Mouse (Mus musculus): ENCODE data around the gene Vwc2l. TPM values are rescaled to one million over a fixed set of nuclear protein-coding genes. Genes with fewer than 3 reads are reported as not detected.

The Vwc2l gene
- not detected for total RNA-seq (2018; cell fraction: chromatin; rRNA removed)
- not detected for total RNA-seq (2018; cell fraction: cytosol; rRNA removed)
- not detected for total RNA-seq (2018; cell fraction: nucleus; rRNA removed)
- not detected in 3 replicates for polyA plus RNA-seq (2018)

- 14% methylated on average over 13 of the region's 13 CpGs for WGBS (ENCODE audit: missing documents)
- H3K79me2 ChIP-seq (ENCODE audit: inconsistent target) = no peaks in the 10 kb centered on the region
- no peak within 1 kb of the TSS for H3K27ac ChIP-seq
- H3K4me3 ChIP-seq (ENCODE audit: inconsistent target) = no peak within 1 kb of the TSS
- H3K36me3 ChIP-seq (ENCODE audit: inconsistent target) = no peaks in the 10 kb centered on the region
Observed at GRCm38 (mm10) chr1:70725655-70726066, at the start of gene Vwc2l. TSS of gene Vwc2l (plus strand) at chr1:70725715.

DNA sequence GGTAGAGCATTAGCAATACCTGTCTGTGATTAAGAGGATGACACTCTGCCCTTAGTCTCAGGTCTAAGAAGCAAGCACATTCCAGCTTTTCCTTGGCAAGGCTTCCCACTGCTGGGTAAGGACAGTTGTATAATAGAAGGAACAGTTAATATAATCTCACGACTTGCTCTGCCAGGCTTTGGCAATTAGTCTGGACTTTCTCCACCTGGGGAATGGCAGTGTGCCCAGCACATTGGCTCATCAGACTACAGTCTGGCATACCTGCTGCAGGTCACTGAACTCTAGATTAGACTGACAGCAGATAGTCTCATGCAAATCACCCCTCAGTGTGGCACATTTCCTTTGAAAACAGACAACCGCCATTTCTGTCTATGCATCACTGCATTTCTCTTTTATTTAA is 33.0 kb upstream of the Vwc2l start:
- Histone ChIP-seq H3K79me2 (ENCODE audit: inconsistent target) (no peaks in the 10 kb centered on the region), H3K4me3 (ENCODE audit: inconsistent target) (no peak overlapping the region), H3K36me3 (ENCODE audit: inconsistent target) (no peaks in the 10 kb centered on the region), H3K27ac (no peak overlapping the region)
- 89% methylated on average over 2 of the region's 2 CpGs for WGBS (ENCODE audit: missing documents)

DNA sequence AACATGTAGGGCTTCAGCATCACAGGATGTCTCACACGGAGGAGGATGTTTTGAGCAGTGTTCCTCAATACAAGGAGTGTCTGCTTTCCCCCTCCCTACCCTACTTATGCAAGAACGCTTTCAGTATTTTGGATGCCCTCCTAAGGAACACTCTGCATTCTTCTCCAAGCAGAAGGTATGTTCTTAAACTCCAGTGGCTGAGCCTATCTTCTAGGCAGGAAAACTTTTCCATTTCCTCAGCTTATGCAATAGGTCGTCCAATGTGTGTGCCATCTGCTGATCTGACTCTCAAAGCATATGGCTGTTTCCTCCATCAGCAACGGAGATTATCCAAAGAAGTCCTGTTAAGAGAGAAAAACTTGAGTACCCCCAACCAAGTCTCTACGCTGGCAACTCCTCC is 25.2 kb upstream of the Vwc2l start:
- Histone ChIP-seq H3K36me3 (ENCODE audit: inconsistent target) (no peaks in the 10 kb centered on the region), H3K27ac (no peak overlapping the region), H3K4me3 (ENCODE audit: inconsistent target) (no peak overlapping the region), H3K79me2 (ENCODE audit: inconsistent target) (no peaks in the 10 kb centered on the region)
- WGBS (ENCODE audit: missing documents) = 82% methylated on average over 5 of the region's 5 CpGs

- Histone ChIP-seq H3K79me2 (ENCODE audit: inconsistent target) (no peaks in the 10 kb centered on the region), H3K36me3 (ENCODE audit: inconsistent target) (no peaks in the 10 kb centered on the region)
- WGBS (ENCODE audit: missing documents) = 80% methylated on average over 3 of the region's 3 CpGs
Observed at GRCm38 (mm10) chr1:70703934-70704333, 21.6 kb upstream of the Vwc2l start.

GRCm38 (mm10) chr1:70705821-70706220 is 19.7 kb upstream of the Vwc2l start:
- Histone ChIP-seq H3K4me3 (ENCODE audit: inconsistent target) (no peak overlapping the region), H3K27ac (no peak overlapping the region), H3K79me2 (ENCODE audit: inconsistent target) (no peaks in the 10 kb centered on the region), H3K36me3 (ENCODE audit: inconsistent target) (no peaks in the 10 kb centered on the region)
- WGBS (ENCODE audit: missing documents) = 66% methylated on average over 3 of the region's 3 CpGs

More at GRCm38 (mm10) chr1:70703934-70704333, 21.6 kb upstream of the Vwc2l start:
- no peak overlapping the region for H3K4me3 ChIP-seq (ENCODE audit: inconsistent target)
- no peak overlapping the region for H3K27ac ChIP-seq

- Histone ChIP-seq H3K36me3 (ENCODE audit: inconsistent target) (no peaks in the 10 kb centered on the region), H3K4me3 (ENCODE audit: inconsistent target) (no peak overlapping the region), H3K79me2 (ENCODE audit: inconsistent target) (no peaks in the 10 kb centered on the region), H3K27ac (no peak overlapping the region)
- WGBS (ENCODE audit: missing documents) = 71% methylated on average over 5 of the region's 5 CpGs
Observed at GRCm38 (mm10) chr1:70725045-70725444, 470 bp upstream of the Vwc2l start.

- Histone ChIP-seq H3K27ac (no peak overlapping the region), H3K79me2 (ENCODE audit: inconsistent target) (no peaks in the 10 kb centered on the region), H3K4me3 (ENCODE audit: inconsistent target) (no peak overlapping the region), H3K36me3 (ENCODE audit: inconsistent target) (no peaks in the 10 kb centered on the region)
Observed at GRCm38 (mm10) chr1:70787146-70787545, 61.6 kb downstream of the Vwc2l start.

DNA sequence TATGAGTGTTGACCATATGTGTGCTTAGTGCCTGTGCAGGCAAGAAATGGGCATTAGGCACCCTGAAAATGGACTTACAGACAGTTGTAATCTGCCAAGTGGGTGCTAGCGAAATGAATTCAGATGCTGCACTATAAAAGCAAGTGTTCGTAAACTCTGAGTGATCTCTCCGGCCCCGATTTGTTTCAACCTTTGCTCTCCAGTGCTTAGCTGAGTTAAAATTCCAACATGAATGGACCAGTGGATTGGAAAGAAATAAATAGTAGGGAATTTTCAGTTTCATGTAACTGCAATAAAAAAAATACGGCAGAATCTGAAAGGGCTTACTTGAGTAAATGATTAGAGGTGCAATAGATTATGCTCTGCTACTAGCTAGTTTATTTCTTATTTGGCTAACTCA is 66.1 kb downstream of the Vwc2l start:
- Histone ChIP-seq H3K27ac (no peak overlapping the region), H3K4me3 (ENCODE audit: inconsistent target) (no peak overlapping the region), H3K36me3 (ENCODE audit: inconsistent target) (no peaks in the 10 kb centered on the region), H3K79me2 (ENCODE audit: inconsistent target) (no peaks in the 10 kb centered on the region)
- WGBS (ENCODE audit: missing documents) = 92% methylated on average over 5 of the region's 5 CpGs

GRCm38 (mm10) chr1:70795094-70795493 is 69.6 kb downstream of the Vwc2l start:
- no peak overlapping the region for H3K27ac ChIP-seq
- no peaks in the 10 kb centered on the region for H3K79me2 ChIP-seq (ENCODE audit: inconsistent target)
- WGBS (ENCODE audit: missing documents) = 74% methylated on average over 4 of the region's 4 CpGs
- no peak overlapping the region for H3K4me3 ChIP-seq (ENCODE audit: inconsistent target)
- H3K36me3 ChIP-seq (ENCODE audit: inconsistent target) = no peaks in the 10 kb centered on the region

GRCm38 (mm10) chr1:70803401-70803800 is 77.9 kb downstream of the Vwc2l start:
- Histone ChIP-seq H3K79me2 (ENCODE audit: inconsistent target) (no peaks in the 10 kb centered on the region), H3K4me3 (ENCODE audit: inconsistent target) (no peak overlapping the region), H3K27ac (no peak overlapping the region), H3K36me3 (ENCODE audit: inconsistent target) (no peaks in the 10 kb centered on the region)
- 82% methylated on average over 3 of the region's 3 CpGs for WGBS (ENCODE audit: missing documents)

- Histone ChIP-seq H3K36me3 (ENCODE audit: inconsistent target) (no peaks in the 10 kb centered on the region), H3K79me2 (ENCODE audit: inconsistent target) (no peaks in the 10 kb centered on the region), H3K27ac (no peak overlapping the region), H3K4me3 (ENCODE audit: inconsistent target) (no peak overlapping the region)
- 54% methylated on average over 2 of the region's 2 CpGs for WGBS (ENCODE audit: missing documents)
Observed at GRCm38 (mm10) chr1:70823111-70823510, 97.6 kb downstream of the Vwc2l start.

GRCm38 (mm10) chr1:70833262-70833661 is 107.7 kb downstream of the Vwc2l start:
- H3K79me2 ChIP-seq (ENCODE audit: inconsistent target) = no peaks in the 10 kb centered on the region
- WGBS (ENCODE audit: missing documents) = 100% methylated on average over 3 of the region's 3 CpGs
- no peaks in the 10 kb centered on the region; the same call in 1 of the 2 replicates for H3K36me3 ChIP-seq (ENCODE audit: inconsistent target)
- H3K4me3 ChIP-seq (ENCODE audit: inconsistent target) = no peak overlapping the region
- no peak overlapping the region for H3K27ac ChIP-seq

DNA sequence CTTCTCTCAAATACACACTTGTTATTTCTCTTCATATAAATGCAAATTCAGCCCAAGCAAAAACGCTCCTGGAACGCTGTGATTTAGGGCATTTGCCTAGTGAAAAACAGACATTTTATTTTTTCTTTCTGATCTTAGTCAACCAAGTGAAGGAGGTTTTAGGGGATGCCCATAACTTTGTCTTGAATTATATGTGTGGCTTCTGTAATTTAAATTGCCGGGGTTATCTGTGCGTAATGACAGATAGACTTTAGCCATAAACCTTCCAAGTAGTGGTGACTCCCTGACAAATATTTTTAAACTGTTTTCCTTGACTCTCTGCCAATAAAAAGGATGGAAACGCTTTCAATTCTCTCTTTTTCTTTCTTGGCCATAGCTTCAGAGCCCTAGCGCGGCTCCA is 116.7 kb downstream of the Vwc2l start:
- Histone ChIP-seq H3K36me3 (ENCODE audit: inconsistent target) (no peaks in the 10 kb centered on the region), H3K27ac (no peak overlapping the region), H3K4me3 (ENCODE audit: inconsistent target) (no peak overlapping the region), H3K79me2 (ENCODE audit: inconsistent target) (no peaks in the 10 kb centered on the region)
- WGBS (ENCODE audit: missing documents) = 90% methylated on average over 7 of the region's 7 CpGs

DNA sequence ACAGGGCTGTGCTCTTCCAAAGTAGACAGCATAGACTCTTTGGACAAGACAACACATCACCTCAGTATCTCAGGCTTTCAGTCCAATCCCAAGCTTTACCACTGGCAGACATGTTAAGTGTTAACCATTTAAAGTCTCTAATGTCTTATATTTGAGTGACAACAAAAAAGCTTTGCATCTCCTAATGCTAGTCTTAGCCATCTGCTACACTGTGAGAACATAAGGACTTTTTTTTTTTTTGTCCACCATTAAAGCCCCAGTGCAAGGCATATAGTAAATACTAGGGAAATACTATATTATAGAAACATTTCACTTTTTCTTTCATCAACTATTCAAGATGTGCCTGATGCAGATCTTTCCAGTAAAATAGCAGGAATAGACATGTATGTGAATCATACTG is 119.8 kb downstream of the Vwc2l start:
- H3K36me3 ChIP-seq (ENCODE audit: inconsistent target) = no peaks in the 10 kb centered on the region
- no peaks in the 10 kb centered on the region for H3K79me2 ChIP-seq (ENCODE audit: inconsistent target)
- no peak overlapping the region for H3K27ac ChIP-seq

GRCm38 (mm10) chr1:70851633-70852390 is 126.3 kb downstream of the Vwc2l start:
- WGBS (ENCODE audit: missing documents) = 82% methylated on average over 12 of the region's 12 CpGs
- Histone ChIP-seq H3K4me3 (ENCODE audit: inconsistent target) (no peak overlapping the region), H3K36me3 (ENCODE audit: inconsistent target) (no peaks in the 10 kb centered on the region), H3K27ac (no peak overlapping the region), H3K79me2 (ENCODE audit: inconsistent target) (no peaks in the 10 kb centered on the region)

More for the DNA sequence above, 119.8 kb downstream of the Vwc2l start:
- no peak overlapping the region for H3K4me3 ChIP-seq (ENCODE audit: inconsistent target)

DNA sequence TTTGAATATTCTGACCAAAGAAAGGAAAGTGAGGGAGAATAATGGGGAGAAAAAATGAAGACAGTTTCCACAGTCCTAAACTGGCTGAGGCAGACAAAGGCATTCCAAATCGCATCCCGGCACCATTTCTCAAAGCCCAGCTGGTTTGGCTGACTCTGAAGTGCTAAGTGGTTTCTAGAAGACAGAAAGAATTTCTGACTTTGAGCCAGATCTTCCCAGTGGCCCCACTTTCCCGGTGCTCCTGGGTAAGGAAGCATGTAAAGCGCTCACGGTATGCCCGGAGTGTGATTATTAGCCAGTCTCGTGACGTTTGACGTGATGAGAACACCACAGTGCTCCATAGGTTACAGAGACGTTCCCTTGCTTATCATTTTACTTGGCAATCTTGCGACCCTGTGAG is 127.9 kb downstream of the Vwc2l start:
- no peak overlapping the region for H3K4me3 ChIP-seq (ENCODE audit: inconsistent target)
- no peaks in the 10 kb centered on the region for H3K36me3 ChIP-seq (ENCODE audit: inconsistent target)
- H3K79me2 ChIP-seq (ENCODE audit: inconsistent target) = no peaks in the 10 kb centered on the region
- no peak overlapping the region for H3K27ac ChIP-seq
- WGBS (ENCODE audit: missing documents) = 92% methylated on average over 11 of the region's 11 CpGs

All from macrophage (primary cell).